Mouse (Mus musculus) heart, embryonic 10.5 days (tissue): Measurements from ENCODE around the gene Pnpla7. TPM values are rescaled to one million over a fixed set of nuclear protein-coding genes. Genes with fewer than 3 reads are reported as not detected.

Experiments
- DNase-seq: peaks from one replicate; pipeline ENCODE4 v3.0.0-alpha.2; 2017; ENCODE audit warnings: low spot score
- H3K27ac ChIP-seq: fragments of 300-500 bp; sonication (generic); 2 replicates; pipeline ENCODE4 v1.5.1; 2016; ENCODE audit warnings: mild to moderate bottlenecking
- H3K27me3 ChIP-seq: fragments of 300-500 bp; sonication (generic); 2 replicates; pipeline ENCODE4 v1.6.1; 2016; ENCODE audit warnings: mild to moderate bottlenecking; ENCODE audit not compliant: poor library complexity, insufficient read depth, severe bottlenecking
- H3K36me3 ChIP-seq: fragments of 300-500 bp; sonication (generic); 2 replicates; pipeline ENCODE4 v1.6.1; 2016; ENCODE audit warnings: mild to moderate bottlenecking, moderate library complexity
- H3K4me1 ChIP-seq: fragments of 300-500 bp; sonication (generic); 2 replicates; pipeline ENCODE4 v1.6.1; 2016; ENCODE audit warnings: mild to moderate bottlenecking
- H3K4me3 ChIP-seq: fragments of 300-500 bp; sonication (generic); 2 replicates; pipeline ENCODE4 v1.5.1; 2016; ENCODE audit warnings: mild to moderate bottlenecking, moderate library complexity
- H3K9me3 ChIP-seq: fragments of 300-500 bp; sonication (generic); 2 replicates; pipeline ENCODE4 v1.6.1; 2016; ENCODE audit warnings: mild to moderate bottlenecking, moderate library complexity
- WGBS: fragments of 180-500 bp; shearing (Covaris S2); methylation state at CpG from one replicate; pipeline ENCODE4 v1.1.7; 2016; 5-methylcytosine and 5-hydroxymethylcytosine counted together
- microRNA-seq: library from miRNA; unstranded; fragments of <30 nt; microRNA quantifications from one replicate; pipeline ENCODE4, GENCODE M21; 2017
- polyA plus RNA-seq: library from polyadenylated mRNA; unstranded; fragments of >200 nt; fragmentation: Nextera tagmentation; extraction: Ambion mirVana; gene quantifications from 2 replicates; pipeline ENCODE4 v1.2.1, GENCODE M21; 2016

Gene Pnpla7
- polyA plus RNA-seq, 1 experiment from 2014 or later: 7.9 TPM

DNA sequence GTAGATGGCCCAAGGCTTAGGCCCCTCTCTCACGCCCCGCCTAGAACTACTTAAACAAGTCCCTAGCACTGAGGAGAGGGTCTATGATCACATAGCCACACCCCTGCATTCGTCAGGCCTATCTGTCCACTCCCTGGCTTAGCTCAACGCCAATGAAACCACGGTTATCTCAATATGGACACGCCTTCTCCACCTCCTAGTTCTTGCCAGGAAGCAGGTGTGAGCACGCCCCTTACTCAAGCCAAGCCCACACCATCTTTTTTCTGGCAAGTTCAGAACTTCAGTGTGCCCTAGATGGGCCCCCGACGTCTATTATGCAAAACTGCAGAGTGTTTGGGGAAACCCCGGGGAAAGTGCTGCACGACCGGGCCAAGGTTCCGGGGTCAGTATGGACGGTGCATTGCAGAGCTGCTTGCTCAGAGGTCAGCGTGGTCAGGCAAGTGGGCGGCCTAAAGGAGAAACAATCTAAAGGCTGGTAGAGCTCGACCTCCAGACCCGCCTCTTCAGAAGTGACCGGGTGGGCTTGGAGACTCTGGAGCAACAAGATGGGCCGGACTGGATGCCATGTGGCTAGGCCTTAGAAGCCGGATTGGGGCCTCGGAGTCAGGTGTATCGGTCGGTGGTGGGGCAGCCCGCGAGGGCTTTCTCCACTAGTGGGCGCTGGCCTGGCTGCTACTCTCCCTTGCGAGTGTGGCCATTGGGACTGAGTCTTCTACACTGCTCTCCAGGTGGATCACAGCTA lies 119.4 kb downstream of the Pnpla7 start, which contains the start of gene Noxa1:
TSS of gene Noxa1 (minus strand) at position 41 of the 742 bp plus-strand sequence.
- peaks cover 61% of the 10 kb centered on the region for H3K27me3 ChIP-seq
- peaks cover 9% of the 10 kb centered on the region for H3K4me1 ChIP-seq
- peak within 1 kb of the TSS; percentile 42 for H3K4me3 ChIP-seq
- no peak within 1 kb of the TSS for H3K27ac ChIP-seq
- no peaks in the 10 kb centered on the region for H3K36me3 ChIP-seq
- 41% methylated on average over 28 of the region's 28 CpGs for WGBS
- DNase-seq: peak; percentile 84
- H3K9me3 ChIP-seq: no peaks in the 10 kb centered on the region

DNA sequence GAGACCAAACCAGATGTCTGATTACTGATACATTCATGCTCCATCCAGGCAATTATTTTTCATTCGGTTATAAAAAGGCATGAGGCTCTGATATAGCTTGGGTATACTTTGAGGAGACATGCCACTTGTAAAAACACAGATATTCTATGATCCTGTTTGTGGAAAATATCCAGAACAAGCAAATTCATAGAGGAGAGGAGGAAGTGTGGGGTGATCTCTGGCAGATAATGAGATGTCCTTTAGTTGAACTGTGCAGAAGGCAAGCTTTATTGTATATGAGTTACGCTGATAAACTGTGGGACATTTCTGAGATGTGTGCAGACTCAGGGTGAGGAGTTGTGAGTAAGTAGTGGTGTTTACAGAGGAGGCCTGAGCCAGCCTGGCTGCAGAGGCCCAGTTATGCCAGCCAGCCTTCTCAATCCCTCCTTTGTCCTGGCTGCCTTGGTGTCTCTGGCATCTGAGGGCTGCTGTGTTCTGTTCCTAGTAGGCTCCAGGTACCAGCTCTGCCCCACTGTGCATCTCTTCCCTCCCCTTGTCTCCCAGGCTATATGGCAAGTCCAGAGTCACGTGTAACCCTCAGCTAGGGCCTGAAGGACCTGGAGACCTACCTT lies 122.3 kb downstream of the Pnpla7 start:
- no peaks in the 10 kb centered on the region for H3K9me3 ChIP-seq
- H3K27ac ChIP-seq: no peak overlapping the region
- H3K36me3 ChIP-seq: no peaks in the 10 kb centered on the region
- peaks cover 9% of the 10 kb centered on the region for H3K4me1 ChIP-seq
- H3K27me3 ChIP-seq: peaks cover 49% of the 10 kb centered on the region
- 60% methylated on average over 3 of the region's 3 CpGs for WGBS
- no peak for DNase-seq
- no peak overlapping the region for H3K4me3 ChIP-seq

DNA sequence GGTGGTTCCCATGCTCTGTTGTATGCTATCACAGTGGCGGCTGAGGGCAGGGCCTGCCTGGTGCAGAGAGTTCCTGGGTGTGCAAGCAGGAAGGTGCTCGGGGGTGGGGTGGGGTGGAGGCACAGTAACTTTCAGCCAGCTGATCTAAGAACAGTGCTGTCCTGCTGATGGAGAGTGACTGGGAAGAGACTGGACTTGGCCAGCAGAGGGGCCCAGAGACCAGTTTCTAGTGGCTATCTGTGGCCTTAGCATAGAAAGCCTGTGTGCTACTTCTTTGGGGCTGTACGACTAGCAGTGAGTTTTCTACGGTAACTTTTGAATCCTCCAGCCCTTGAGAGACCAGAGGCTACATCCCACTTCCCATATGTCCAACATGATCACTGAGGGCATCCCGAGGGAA lies 123.1 kb downstream of the Pnpla7 start:
- Histone ChIP-seq H3K9me3 (no peaks in the 10 kb centered on the region), H3K4me3 (no peak overlapping the region), H3K36me3 (no peaks in the 10 kb centered on the region), H3K27me3 (peaks cover 44% of the 10 kb centered on the region), H3K27ac (no peak overlapping the region), H3K4me1 (peaks cover 9% of the 10 kb centered on the region)
- 51% methylated on average over 5 of the region's 5 CpGs for WGBS
- DNase-seq: peak; percentile 81

DNA sequence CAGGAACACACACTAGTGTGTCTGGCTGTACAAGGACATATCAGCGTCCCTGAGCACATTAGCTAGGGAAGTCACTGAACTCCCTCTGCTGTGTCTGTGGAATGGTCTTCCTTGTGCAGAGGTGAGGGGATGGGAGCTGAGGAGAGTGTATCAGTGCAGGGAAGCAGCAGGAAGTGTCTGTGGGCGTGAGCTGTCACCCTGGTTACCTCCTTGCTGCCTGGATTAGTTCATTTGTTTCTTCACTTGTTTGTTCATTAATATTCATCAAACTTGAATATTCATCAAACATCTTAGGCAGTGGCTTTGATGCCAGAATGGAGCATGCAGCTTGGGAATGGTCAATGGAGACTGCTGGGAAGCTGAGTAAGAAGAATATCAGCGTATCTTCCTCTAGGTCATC lies 123.9 kb downstream of the Pnpla7 start:
- no peak for DNase-seq
- WGBS: 66% methylated on average over 3 of the region's 3 CpGs
- no peaks in the 10 kb centered on the region for H3K9me3 ChIP-seq
- H3K4me1 ChIP-seq: peaks cover 9% of the 10 kb centered on the region
- H3K4me3 ChIP-seq: no peak overlapping the region
- no peak overlapping the region for H3K27ac ChIP-seq
- H3K27me3 ChIP-seq: peaks cover 36% of the 10 kb centered on the region
- no peaks in the 10 kb centered on the region for H3K36me3 ChIP-seq

Small RNA genes lying within 50 kb of the gene (microRNA-seq; reads per million reads assigned to microRNA genes)
- gene Gm22875: not detected
- gene Gm24328: not detected
- not detected for gene Mir7664

Other genes starting within 250 kb of the Pnpla7 start
- gene Cacna1b, start 212.9 kb upstream of the Pnpla7 start, polyA plus RNA-seq: 0.21 and 0.57 TPM in 2 replicates
- 73.0 and 85.4 TPM in 2 replicates for gene Ehmt1, start 56.4 kb upstream of the Pnpla7 start, polyA plus RNA-seq
- gene Arrdc1, start 40.8 kb upstream of the Pnpla7 start, polyA plus RNA-seq: 15.3 and 19.5 TPM in 2 replicates
- gene Zmynd19, start 26.2 kb upstream of the Pnpla7 start, polyA plus RNA-seq: 16.8 and 20.8 TPM in 2 replicates
- 20.1 and 27.6 TPM in 2 replicates for gene Dph7, start 13.6 kb upstream of the Pnpla7 start, polyA plus RNA-seq
- gene Mrpl41, start 935 bp upstream of the Pnpla7 start, polyA plus RNA-seq: 126 and 132 TPM in 2 replicates
- 52.2 and 53.2 TPM in 2 replicates for gene Nsmf, start 78.3 kb downstream of the Pnpla7 start, polyA plus RNA-seq
- gene Entpd8, start 104.3 kb downstream of the Pnpla7 start, polyA plus RNA-seq: 0.13 TPM in 1 of 2 replicates, not detected in the other
- gene Noxa1, start 119.1 kb downstream of the Pnpla7 start, polyA plus RNA-seq: 0.14 TPM in 1 of 2 replicates, not detected in the other
- 5.7 and 5.9 TPM in 2 replicates for gene Nrarp, start 204.7 kb downstream of the Pnpla7 start, polyA plus RNA-seq
- 7.7 and 8.4 TPM in 2 replicates for gene Tor4a, start 220.9 kb downstream of the Pnpla7 start, polyA plus RNA-seq
- 90.9 and 99.8 TPM in 2 replicates for gene Nelfb, start 235.5 kb downstream of the Pnpla7 start, polyA plus RNA-seq
- gene Stpg3, start 238.6 kb downstream of the Pnpla7 start, polyA plus RNA-seq: 0.10 TPM in 1 of 2 replicates, not detected in the other
- 0.92 TPM in 1 of 2 replicates, not detected in the other for gene Fam166a, start 242.7 kb downstream of the Pnpla7 start, polyA plus RNA-seq
- 544 and 610 TPM in 2 replicates for gene Tubb4b, start 248.7 kb downstream of the Pnpla7 start, polyA plus RNA-seq